Mouse (Mus musculus) erythroid progenitor cell, adult 5-6 weeks (primary cell): Measurements from ENCODE around the gene Gm10134. TPM values are rescaled to one million over a fixed set of nuclear protein-coding genes. Genes with fewer than 3 reads are reported as not detected.

Source experiments
- ATAC-seq: replicated peaks from 2 replicates; pipeline ENCODE4 v1.8.0; 2016; ENCODE audit warnings: moderate number of reproducible peaks, mild to moderate bottlenecking, moderate TSS enrichment, inconsistent platforms; ENCODE audit not compliant: poor library complexity, low FRiP score, severe bottlenecking
- total RNA-seq, 2 experiments: library from RNA; stranded (forward) in 1 of 2; stranded (reverse) in 1 of 2; fragments of 150-400 nt in 1 of 2; fragments of 186-747, 209-891 nt in 1 of 2; gene quantifications; 2 replicates each; pipeline versions ENCODE4 v1.2.3 to v1.2.4; 2015 to 2017; ENCODE audit warnings: low replicate concordance in 2 of 2

Gene Gm10134
- total RNA-seq, 2 experiments from 2014 or later: not detected

GRCm38 (mm10) chr2:28545976-28546375 is 40.1 kb downstream of the Gm10134 start:
- no peak for ATAC-seq

GRCm38 (mm10) chr2:28546560-28546959 is 40.7 kb downstream of the Gm10134 start:
- ATAC-seq: no peak

- peak; percentile 51; the same call in 1 of the 2 replicates for ATAC-seq
These were observed 41.6 kb downstream of the Gm10134 start for GRCm38 (mm10) chr2:28547237-28548172.

GRCm38 (mm10) chr2:28549157-28549556 is 43.3 kb downstream of the Gm10134 start:
- no peak for ATAC-seq

GRCm38 (mm10) chr2:28552301-28552700 is 46.4 kb downstream of the Gm10134 start:
- no peak for ATAC-seq

Other genes starting within 250 kb of the Gm10134 start
- not detected in 2 replicates for gene Ppp1r26, start 59.3 kb upstream of the Gm10134 start, total RNA-seq (2015; ENCODE audit: low replicate concordance)
- gene Ppp1r26, start 59.3 kb upstream of the Gm10134 start, total RNA-seq (2017; ENCODE audit: low replicate concordance): not detected in 2 replicates
- not detected in 2 replicates for gene 1700007K13Rik, start 39.8 kb upstream of the Gm10134 start, total RNA-seq (2015; ENCODE audit: low replicate concordance)
- gene 1700007K13Rik, start 39.8 kb upstream of the Gm10134 start, total RNA-seq (2017; ENCODE audit: low replicate concordance): not detected in 2 replicates
- gene Mrps2, start 38.0 kb upstream of the Gm10134 start, total RNA-seq (2015; ENCODE audit: low replicate concordance): 8.0 and 8.3 TPM in 2 replicates
- gene Mrps2, start 38.0 kb upstream of the Gm10134 start, total RNA-seq (2017; ENCODE audit: low replicate concordance): 2.3 and 5.9 TPM in 2 replicates
- 2.9 TPM in 1 of 2 replicates, not detected in the other for gene Gbgt1, start 9.2 kb upstream of the Gm10134 start, total RNA-seq (2015; ENCODE audit: low replicate concordance)
- gene Gbgt1, start 9.2 kb upstream of the Gm10134 start, total RNA-seq (2017; ENCODE audit: low replicate concordance): 0.39 and 4.9 TPM in 2 replicates
- gene Ralgds, start 7.0 kb downstream of the Gm10134 start, total RNA-seq (2015; ENCODE audit: low replicate concordance): 0.36 and 0.84 TPM in 2 replicates
- gene Ralgds, start 7.0 kb downstream of the Gm10134 start, total RNA-seq (2017; ENCODE audit: low replicate concordance): 0.90 and 0.98 TPM in 2 replicates
- gene Cel, start 57.3 kb downstream of the Gm10134 start, total RNA-seq (2015; ENCODE audit: low replicate concordance): not detected in 2 replicates
- gene Cel, start 57.3 kb downstream of the Gm10134 start, total RNA-seq (2017; ENCODE audit: low replicate concordance): not detected in 2 replicates
- 17.2 and 22.3 TPM in 2 replicates for gene Gtf3c5, start 77.7 kb downstream of the Gm10134 start, total RNA-seq (2015; ENCODE audit: low replicate concordance)
- 11.0 and 15.3 TPM in 2 replicates for gene Gtf3c5, start 77.7 kb downstream of the Gm10134 start, total RNA-seq (2017; ENCODE audit: low replicate concordance)
- 123 and 130 TPM in 2 replicates for gene Gfi1b, start 115.9 kb downstream of the Gm10134 start, total RNA-seq (2015; ENCODE audit: low replicate concordance)
- gene Gfi1b, start 115.9 kb downstream of the Gm10134 start, total RNA-seq (2017; ENCODE audit: low replicate concordance): 77.8 and 88.3 TPM in 2 replicates
- gene Tsc1, start 135.1 kb downstream of the Gm10134 start, total RNA-seq (2015; ENCODE audit: low replicate concordance): 13.0 and 16.9 TPM in 2 replicates
- gene Tsc1, start 135.1 kb downstream of the Gm10134 start, total RNA-seq (2017; ENCODE audit: low replicate concordance): 20.0 and 24.8 TPM in 2 replicates
- gene Spaca9, start 193.6 kb downstream of the Gm10134 start, total RNA-seq (2015; ENCODE audit: low replicate concordance): not detected in 2 replicates
- gene Spaca9, start 193.6 kb downstream of the Gm10134 start, total RNA-seq (2017; ENCODE audit: low replicate concordance): not detected in 2 replicates
- 0.84 TPM in 1 of 2 replicates, not detected in the other for gene Ak8, start 194.1 kb downstream of the Gm10134 start, total RNA-seq (2015; ENCODE audit: low replicate concordance)
- 0.26 TPM in 1 of 2 replicates, not detected in the other for gene Ak8, start 194.1 kb downstream of the Gm10134 start, total RNA-seq (2017; ENCODE audit: low replicate concordance)